Mouse (Mus musculus): ENCODE data around the gene Tas1r1. TPM values are rescaled to one million over a fixed set of nuclear protein-coding genes. Genes with fewer than 3 reads are reported as not detected.

Tas1r1 gene
- polyA plus RNA-seq, 1 experiment from 2014 or later: 0.86 TPM

GRCm38 (mm10) chr4:151994228-151995171 lies 43.9 kb downstream of the Tas1r1 start:
- Histone ChIP-seq H3K4me1 (peaks cover 25% of the 10 kb centered on the region), H3K4me3 (replicated peaks) (peak overlapping the region; percentile 98)
- 1% methylated on average over 61 of the region's 61 CpGs for WGBS

GRCm38 (mm10) chr4:151993035-151993434 lies 45.3 kb downstream of the Tas1r1 start:
- no peak for ATAC-seq (replicated peaks; ENCODE audit: low FRiP score)
- Histone ChIP-seq H3K9ac (0 out of 2 replicates have a peak overlapping the region, but pooled peaks have one; percentile 97), H3K36me3 (peaks cover 44% of the 10 kb centered on the region), H3K27me3 (no peaks in the 10 kb centered on the region), H3K4me2 (peak overlapping the region; percentile 88), H3K27ac (no peak overlapping the region), H3K9me3 (replicated peaks) (no peaks in the 10 kb centered on the region), H3K4me3 (replicated peaks) (peak overlapping the region; percentile 98), H3K4me1 (peaks cover 34% of the 10 kb centered on the region)
- 72% methylated on average over 6 of the region's 6 CpGs for WGBS

More at GRCm38 (mm10) chr4:151994228-151995171, 43.9 kb downstream of the Tas1r1 start:
- no peaks in the 10 kb centered on the region for H3K9me3 ChIP-seq (replicated peaks)
- peak overlapping the region; percentile 97 for H3K9ac ChIP-seq
- H3K27me3 ChIP-seq: no peaks in the 10 kb centered on the region
- H3K4me2 ChIP-seq: peak overlapping the region; percentile 88
- peak overlapping the region; percentile 92 for H3K27ac ChIP-seq
- no peak for ATAC-seq (replicated peaks; ENCODE audit: low FRiP score)
- peaks cover 43% of the 10 kb centered on the region for H3K36me3 ChIP-seq

DNA sequence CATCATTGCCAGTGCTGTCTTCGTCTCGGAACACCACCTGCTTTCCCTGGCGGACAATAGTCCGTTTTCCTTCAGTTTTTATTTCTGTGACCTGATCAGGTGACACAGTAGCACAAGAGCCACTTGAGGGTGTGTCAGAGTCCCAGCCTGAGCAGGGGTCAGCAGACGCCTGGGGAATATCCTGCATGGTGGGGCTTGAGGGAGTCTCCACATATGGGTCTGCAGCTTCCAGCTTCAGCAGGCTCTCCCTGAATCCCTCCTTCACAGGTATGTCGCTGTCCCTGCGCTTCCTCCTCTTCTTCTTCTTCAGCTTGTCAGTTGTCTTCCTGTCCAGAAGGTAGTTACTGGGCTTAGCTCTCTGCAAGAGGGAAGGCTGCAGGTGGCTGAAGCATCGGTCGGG lies 46.3 kb downstream of the Tas1r1 start:
- WGBS: 88% methylated on average over 9 of the region's 9 CpGs
- Histone ChIP-seq H3K27me3 (no peaks in the 10 kb centered on the region), H3K9me3 (replicated peaks) (no peaks in the 10 kb centered on the region), H3K27ac (no peak overlapping the region), H3K9ac (no peak overlapping the region), H3K36me3 (peaks cover 44% of the 10 kb centered on the region), H3K4me2 (no peak overlapping the region), H3K4me3 (replicated peaks) (no peak overlapping the region), H3K4me1 (peaks cover 38% of the 10 kb centered on the region)
- no peak for ATAC-seq (replicated peaks; ENCODE audit: low FRiP score)

DNA sequence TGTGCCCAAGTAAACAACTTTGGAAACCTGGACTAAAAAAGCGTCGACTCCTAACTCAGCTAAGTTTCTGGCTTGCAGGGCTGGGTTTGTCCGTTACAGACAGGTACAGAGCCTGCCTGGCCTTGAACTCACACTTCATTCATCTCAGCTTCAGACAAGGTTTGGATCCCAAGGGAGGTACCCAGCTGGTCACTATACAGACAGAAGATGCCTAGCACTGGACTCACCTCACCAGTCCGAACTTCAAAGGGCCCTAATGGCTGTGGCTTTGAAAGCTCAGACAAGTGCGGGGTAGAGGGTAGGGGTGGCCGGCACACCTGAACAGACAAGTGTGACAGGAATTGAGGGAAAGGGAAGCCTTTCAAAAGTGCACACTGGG lies 49.3 kb downstream of the Tas1r1 start:
- Histone ChIP-seq H3K4me2 (peak overlapping the region; percentile 81), H3K4me3 (replicated peaks) (peak overlapping the region; percentile 67), H3K9me3 (replicated peaks) (no peaks in the 10 kb centered on the region), H3K27me3 (no peaks in the 10 kb centered on the region), H3K4me1 (peaks cover 47% of the 10 kb centered on the region), H3K27ac (peak overlapping the region; percentile 81), H3K9ac (peak overlapping the region; percentile 77), H3K36me3 (peaks cover 44% of the 10 kb centered on the region)
- ATAC-seq (replicated peaks; ENCODE audit: low FRiP score): 0 out of 2 replicates have a peak, but pooled peaks have one; percentile 1
- WGBS: 30% methylated on average over 6 of the region's 6 CpGs

GRCm38 (mm10) chr4:151988342-151989109 lies 49.8 kb downstream of the Tas1r1 start, which contains the start of gene Thap3:
Gene Thap3 (minus strand): TSS chr4:151988997.
- H3K4me1 ChIP-seq: peaks cover 47% of the 10 kb centered on the region
- peak within 1 kb of the TSS; percentile 81 for H3K4me2 ChIP-seq
- H3K9me3 ChIP-seq (replicated peaks): no peaks in the 10 kb centered on the region
- H3K4me3 ChIP-seq (replicated peaks): peak within 1 kb of the TSS; percentile 67
- H3K9ac ChIP-seq: peak within 1 kb of the TSS; percentile 77
- peak; percentile 84 for ATAC-seq (replicated peaks; ENCODE audit: low FRiP score)
- peak within 1 kb of the TSS; percentile 81 for H3K27ac ChIP-seq
- WGBS: under 1% methylated on average over 54 of the region's 54 CpGs
- H3K27me3 ChIP-seq: no peaks in the 10 kb centered on the region
- peaks cover 42% of the 10 kb centered on the region for H3K36me3 ChIP-seq

- 24% methylated on average over 10 of the region's 10 CpGs for WGBS
- Histone ChIP-seq H3K9ac (peak overlapping the region; percentile 77), H3K36me3 (peaks cover 42% of the 10 kb centered on the region), H3K4me1 (peaks cover 48% of the 10 kb centered on the region), H3K4me2 (peak overlapping the region; percentile 81), H3K4me3 (replicated peaks) (peak overlapping the region; percentile 67), H3K9me3 (replicated peaks) (no peaks in the 10 kb centered on the region), H3K27me3 (no peaks in the 10 kb centered on the region), H3K27ac (peak overlapping the region; percentile 81)
- no peak for ATAC-seq (replicated peaks; ENCODE audit: low FRiP score)
Observed at GRCm38 (mm10) chr4:151988014-151988341, 50.4 kb downstream of the Tas1r1 start.

DNA sequence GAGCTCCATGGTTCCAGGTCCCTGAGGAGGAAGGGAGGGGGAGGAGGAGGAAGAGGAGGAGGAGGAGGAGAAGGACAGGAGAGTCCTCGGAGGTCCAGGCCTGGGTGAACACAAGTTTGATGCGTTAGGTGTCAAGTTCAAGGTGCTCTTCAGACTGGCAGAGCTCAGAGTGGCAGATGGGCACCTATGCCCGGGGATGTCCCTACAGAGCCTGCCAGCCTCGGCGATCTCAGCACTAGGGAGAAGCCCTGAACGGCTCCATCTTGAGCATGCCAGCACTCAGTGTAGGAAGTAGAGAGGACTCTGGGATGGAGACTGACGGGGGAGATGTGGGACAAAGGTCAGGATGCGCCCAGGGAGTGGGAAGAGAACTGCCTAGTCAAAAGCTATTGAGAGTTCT lies 51.7 kb downstream of the Tas1r1 start:
- Histone ChIP-seq H3K9ac (no peak overlapping the region), H3K4me3 (replicated peaks) (no peak overlapping the region), H3K4me2 (no peak overlapping the region), H3K9me3 (replicated peaks) (no peaks in the 10 kb centered on the region), H3K4me1 (peaks cover 52% of the 10 kb centered on the region), H3K27ac (no peak overlapping the region), H3K36me3 (peaks cover 38% of the 10 kb centered on the region), H3K27me3 (no peaks in the 10 kb centered on the region)
- 58% methylated on average over 8 of the region's 8 CpGs for WGBS
- ATAC-seq (replicated peaks; ENCODE audit: low FRiP score): no peak

GRCm38 (mm10) chr4:151985886-151986285 lies 52.5 kb downstream of the Tas1r1 start:
- Histone ChIP-seq H3K4me1 (peaks cover 52% of the 10 kb centered on the region), H3K36me3 (peaks cover 34% of the 10 kb centered on the region), H3K9ac (no peak overlapping the region), H3K27me3 (no peaks in the 10 kb centered on the region), H3K4me2 (peak overlapping the region; percentile 12; the same call in 1 of the 2 replicates), H3K9me3 (replicated peaks) (no peaks in the 10 kb centered on the region), H3K27ac (0 out of 2 replicates have a peak overlapping the region, but pooled peaks have one; percentile 2), H3K4me3 (replicated peaks) (no peak overlapping the region)
- WGBS: 33% methylated on average over 10 of the region's 10 CpGs
- ATAC-seq (replicated peaks; ENCODE audit: low FRiP score): no peak

DNA sequence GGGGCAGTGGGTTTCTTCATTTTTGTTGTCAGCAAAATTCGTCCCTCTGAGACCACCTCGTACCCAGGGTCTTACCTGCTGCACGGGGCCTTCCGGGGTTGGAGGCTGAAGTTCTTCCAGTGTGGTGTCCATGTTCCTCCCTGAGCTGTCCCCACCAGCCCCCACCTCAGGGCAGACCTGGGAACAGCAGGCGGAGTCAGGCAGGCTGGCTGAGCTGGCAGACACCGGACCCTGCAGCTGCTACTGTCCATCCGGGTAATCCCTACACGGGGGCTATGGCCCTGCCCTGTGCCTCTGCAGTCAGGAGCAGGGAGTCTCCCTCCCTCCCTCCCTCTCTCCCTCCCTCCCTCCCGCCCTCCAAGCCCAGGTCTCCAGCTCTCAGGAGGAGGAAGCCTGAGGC lies 54.8 kb downstream of the Tas1r1 start:
- H3K4me1 ChIP-seq: peaks cover 44% of the 10 kb centered on the region
- no peaks in the 10 kb centered on the region for H3K9me3 ChIP-seq (replicated peaks)
- H3K4me3 ChIP-seq (replicated peaks): no peak overlapping the region
- peak overlapping the region; percentile 52 for H3K27ac ChIP-seq
- peaks cover 41% of the 10 kb centered on the region for H3K36me3 ChIP-seq
- 0 out of 2 replicates have a peak overlapping the region, but pooled peaks have one; percentile 11 for H3K9ac ChIP-seq
- 27% methylated on average over 8 of the region's 9 CpGs for WGBS
- H3K27me3 ChIP-seq: no peaks in the 10 kb centered on the region
- H3K4me2 ChIP-seq: no peak overlapping the region
- ATAC-seq (replicated peaks; ENCODE audit: low FRiP score): peak; percentile 61

DNA sequence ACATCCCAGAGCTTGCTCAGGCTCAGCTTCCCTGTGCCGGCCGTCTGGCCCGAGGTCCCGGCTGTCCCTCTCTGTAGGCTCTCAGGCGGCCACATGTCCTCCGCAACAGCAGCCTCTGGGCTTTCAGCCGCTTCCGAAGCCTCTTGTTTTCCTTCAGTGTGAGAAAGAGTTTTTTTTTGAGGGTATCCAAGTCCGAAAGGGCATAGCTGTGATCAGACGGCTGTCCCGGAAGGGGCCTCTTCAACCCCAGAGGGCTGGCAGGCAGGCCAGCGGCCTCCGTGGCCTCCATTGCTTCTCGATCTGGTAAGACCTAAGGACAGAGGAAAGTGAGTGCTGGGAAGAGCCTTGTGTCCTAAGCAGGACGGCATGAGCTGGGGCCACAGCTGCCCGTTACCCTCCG lies 55.3 kb downstream of the Tas1r1 start:
- no peak for ATAC-seq (replicated peaks; ENCODE audit: low FRiP score)
- Histone ChIP-seq H3K9me3 (replicated peaks) (no peaks in the 10 kb centered on the region), H3K36me3 (peaks cover 45% of the 10 kb centered on the region), H3K27ac (peak overlapping the region; percentile 51), H3K4me3 (replicated peaks) (no peak overlapping the region), H3K4me1 (peaks cover 41% of the 10 kb centered on the region), H3K9ac (0 out of 2 replicates have a peak overlapping the region, but pooled peaks have one; percentile 11), H3K27me3 (no peaks in the 10 kb centered on the region), H3K4me2 (no peak overlapping the region)
- WGBS: 56% methylated on average over 17 of the region's 17 CpGs

DNA sequence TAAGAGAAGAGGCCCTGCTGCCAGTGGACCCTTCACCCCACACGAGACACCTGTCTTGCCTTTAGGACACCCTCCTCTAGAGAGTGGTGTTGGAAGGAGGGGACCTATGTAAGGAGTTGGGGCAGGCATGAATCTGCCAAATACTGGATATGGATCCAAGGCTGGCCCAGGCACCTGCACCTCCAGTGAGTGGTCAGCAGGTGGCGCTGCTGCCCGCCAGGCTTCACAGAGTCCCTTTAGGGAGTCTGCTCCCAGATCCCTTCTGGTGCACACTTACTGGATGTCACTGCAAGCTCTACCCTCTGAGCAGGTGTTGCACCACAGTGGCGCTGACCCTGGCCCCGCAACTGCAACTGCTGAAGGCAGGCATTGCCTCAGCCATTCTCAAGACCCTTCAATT lies 57.0 kb downstream of the Tas1r1 start:
- Histone ChIP-seq H3K9ac (no peak overlapping the region), H3K4me2 (no peak overlapping the region), H3K9me3 (replicated peaks) (no peaks in the 10 kb centered on the region), H3K27me3 (no peaks in the 10 kb centered on the region), H3K27ac (no peak overlapping the region), H3K4me1 (peaks cover 26% of the 10 kb centered on the region), H3K36me3 (peaks cover 62% of the 10 kb centered on the region), H3K4me3 (replicated peaks) (no peak overlapping the region)
- peak; percentile 30 for ATAC-seq (replicated peaks; ENCODE audit: low FRiP score)
- WGBS: 14% methylated on average over 5 of the region's 5 CpGs

DNA sequence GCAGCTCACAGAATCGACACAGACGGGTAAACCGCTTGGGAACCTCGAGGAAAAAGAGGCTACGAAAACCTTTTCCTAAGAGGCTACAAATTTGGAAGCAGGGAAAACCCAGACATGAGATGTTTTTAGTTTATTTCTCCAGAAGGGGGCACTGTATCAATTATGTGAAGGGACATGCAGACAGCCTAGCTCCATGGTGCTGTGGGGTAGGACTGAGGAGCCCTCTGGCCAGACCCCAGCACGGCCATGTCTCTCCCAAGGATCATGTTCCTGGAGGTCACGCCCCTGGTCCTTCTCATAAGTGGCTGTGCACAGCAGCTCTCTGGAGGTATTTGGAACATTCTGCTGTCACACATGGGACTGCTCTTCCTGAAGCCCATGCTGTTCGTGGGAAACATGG lies 57.7 kb downstream of the Tas1r1 start:
- Histone ChIP-seq H3K36me3 (peaks cover 68% of the 10 kb centered on the region), H3K27ac (no peak overlapping the region), H3K27me3 (no peaks in the 10 kb centered on the region), H3K9me3 (replicated peaks) (no peaks in the 10 kb centered on the region), H3K9ac (no peak overlapping the region), H3K4me3 (replicated peaks) (no peak overlapping the region), H3K4me1 (peaks cover 20% of the 10 kb centered on the region), H3K4me2 (no peak overlapping the region)
- no peak for ATAC-seq (replicated peaks; ENCODE audit: low FRiP score)
- WGBS: 76% methylated on average over 8 of the region's 8 CpGs
